18 mouse cellular contexts compared by ENCODE assay signal in the genomic region with DNA sequence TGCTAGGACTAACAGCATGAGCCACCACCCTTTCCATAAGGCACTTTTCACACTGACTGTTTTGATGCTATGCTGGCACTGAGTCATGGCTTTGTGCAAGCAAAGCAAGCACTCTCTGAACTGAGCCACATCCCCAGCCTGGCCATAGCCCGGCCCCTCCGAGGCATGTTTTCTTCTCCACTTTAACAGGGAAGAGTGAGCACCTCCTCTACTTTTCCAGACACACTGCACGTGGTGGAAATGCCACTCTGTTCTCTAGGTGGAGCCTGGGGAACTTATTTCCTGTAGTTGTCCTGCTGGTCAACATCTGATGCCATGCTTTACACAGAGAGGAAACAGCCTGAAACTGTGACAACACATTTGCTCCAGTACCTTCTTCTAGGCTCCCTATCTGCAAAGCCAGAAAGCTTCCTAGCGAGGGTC.
A peak's percentile ranks its signal among the peaks of the same experiment; 100 is the strongest.
DNase-seq lines count a peak whose midpoint lies in the region; ATAC-seq and TF ChIP-seq lines count a peak whose summit lies in the region.
"Had no signal": no experiment of that assay in that cellular context is flagged by ENCODE, and none has a peak within 500 bp of the region (broad histone marks: within the 10 kb centered on the region; RNA-seq: fewer than 3 reads in every experiment).

No protein-coding gene starts in this region.

- no peaks in the 10 kb centered on the region for H3K27me3 ChIP-seq in forebrain, embryonic 11.5 days (ENCODE audit: control insufficient read depth, insufficient read depth, low read length)
- H3K27me3 ChIP-seq in forebrain, embryonic 15.5 days: no peaks in the 10 kb centered on the region
- H3K27me3 ChIP-seq in liver, postnatal 0 days (ENCODE audit: insufficient read depth, low read length): no peaks in the 10 kb centered on the region
- H3K27me3 ChIP-seq in liver, embryonic 12.5 days (replicated peaks): peaks cover 3% of the 10 kb centered on the region; the same call in 1 of the 2 replicates
- no peaks in the 10 kb centered on the region for H3K27me3 ChIP-seq in C2C12 (ENCODE audit: control insufficient read depth, insufficient read depth, insufficient read length)
- H3K27me3 ChIP-seq: intestine, embryonic 15.5 days; neural tube, embryonic 15.5 days had no signal

- no peaks in the 10 kb centered on the region for H3K79me2 ChIP-seq in C2C12 (ENCODE audit: control insufficient read depth, insufficient read depth)

- TF ChIP-seq EP300 in liver, postnatal 0 days (IDR thresholded peaks at IDR 0.05; ENCODE audit: low read depth): no peak

- H3K9me3 ChIP-seq in forebrain, embryonic 11.5 days (ENCODE audit: control insufficient read depth, low read length): no peaks in the 10 kb centered on the region
- no peaks in the 10 kb centered on the region for H3K9me3 ChIP-seq in forebrain, embryonic 15.5 days
- H3K9me3 ChIP-seq in liver, postnatal 0 days (ENCODE audit: low read length): no peaks in the 10 kb centered on the region
- no peaks in the 10 kb centered on the region for H3K9me3 ChIP-seq in liver, embryonic 12.5 days (replicated peaks)
- H3K9me3 ChIP-seq: hindbrain, embryonic 12.5 days; intestine, embryonic 15.5 days; neural tube, embryonic 15.5 days had no signal

- no peaks in the 10 kb centered on the region for H3K36me3 ChIP-seq in forebrain, embryonic 11.5 days (ENCODE audit: control insufficient read depth, insufficient read depth, low read length)
- no peaks in the 10 kb centered on the region for H3K36me3 ChIP-seq in forebrain, embryonic 15.5 days
- H3K36me3 ChIP-seq in liver, postnatal 0 days (replicated peaks; ENCODE audit: insufficient read depth, low read length): no peaks in the 10 kb centered on the region
- no peaks in the 10 kb centered on the region for H3K36me3 ChIP-seq in liver, embryonic 12.5 days
- H3K36me3 ChIP-seq in C2C12 (ENCODE audit: control insufficient read depth, insufficient read depth): no peaks in the 10 kb centered on the region
- H3K36me3 ChIP-seq: hindbrain, embryonic 12.5 days; intestine, embryonic 15.5 days; neural tube, embryonic 15.5 days had no signal

- no peak for ATAC-seq in forebrain, embryonic 11.5 days (replicated peaks; ENCODE audit: low FRiP score)
- ATAC-seq in forebrain, embryonic 15.5 days (replicated peaks): no peak
- ATAC-seq in liver, postnatal 0 days: no peak
- ATAC-seq in liver, embryonic 12.5 days: no peak
- ATAC-seq: activated CD4-positive, CD25-positive, alpha-beta regulatory T cell, adult 4 months; intestine, embryonic 15.5 days had no signal

- no peak overlapping the region for H3K9ac ChIP-seq in forebrain, embryonic 11.5 days (ENCODE audit: low read length)
- H3K9ac ChIP-seq in forebrain, embryonic 15.5 days (replicated peaks): no peak overlapping the region
- H3K9ac ChIP-seq in liver, postnatal 0 days (replicated peaks): no peak overlapping the region
- H3K9ac ChIP-seq in liver, embryonic 12.5 days: no peak overlapping the region
- H3K9ac ChIP-seq: hindbrain, embryonic 12.5 days; intestine, embryonic 15.5 days; liver, embryonic 14.5 days; neural tube, embryonic 15.5 days had no signal

- H3K4me2 ChIP-seq in forebrain, embryonic 11.5 days (ENCODE audit: low read depth, low read length, severe bottlenecking): no peak overlapping the region
- H3K4me2 ChIP-seq in forebrain, embryonic 15.5 days (replicated peaks): no peak overlapping the region
- no peak overlapping the region for H3K4me2 ChIP-seq in liver, postnatal 0 days (ENCODE audit: low read depth, low read length)
- no peak overlapping the region for H3K4me2 ChIP-seq in liver, embryonic 12.5 days
- H3K4me2 ChIP-seq: hindbrain, embryonic 12.5 days; intestine, embryonic 15.5 days; neural tube, embryonic 15.5 days had no signal

- H3ac ChIP-seq in C2C12 (ENCODE audit: control insufficient read depth, insufficient read length, low read depth): no peak overlapping the region

- H3K27ac ChIP-seq in forebrain, embryonic 11.5 days (ENCODE audit: low read depth, low read length): no peak overlapping the region
- no peak overlapping the region for H3K27ac ChIP-seq in forebrain, embryonic 15.5 days (replicated peaks)
- no peak overlapping the region for H3K27ac ChIP-seq in liver, postnatal 0 days (ENCODE audit: low read depth)
- no peak overlapping the region for H3K27ac ChIP-seq in liver, embryonic 12.5 days
- peak overlapping the region; percentile 1; the same call in 1 of the 2 replicates for H3K27ac ChIP-seq in olfactory bulb, adult 2 months (ENCODE audit: insufficient read depth, low read depth, low read length)
- H3K27ac ChIP-seq: hindbrain, embryonic 12.5 days; intestine, embryonic 15.5 days; liver, embryonic 14.5 days; neural tube, embryonic 15.5 days had no signal

- peaks cover 10% of the 10 kb centered on the region for H3K4me1 ChIP-seq in forebrain, embryonic 11.5 days (replicated peaks; ENCODE audit: control insufficient read depth, insufficient read depth, low read length)
- peaks cover 30% of the 10 kb centered on the region for H3K4me1 ChIP-seq in forebrain, embryonic 15.5 days
- peaks cover 13% of the 10 kb centered on the region for H3K4me1 ChIP-seq in liver, postnatal 0 days (ENCODE audit: insufficient read depth)
- peaks cover 24% of the 10 kb centered on the region for H3K4me1 ChIP-seq in liver, embryonic 12.5 days
- H3K4me1 ChIP-seq in olfactory bulb, adult 2 months (ENCODE audit: control insufficient read depth, insufficient read depth, low read length): peaks cover 17% of the 10 kb centered on the region
- H3K4me1 ChIP-seq: intestine, embryonic 15.5 days had no signal

- peak; percentile 43 for DNase-seq in forebrain, embryonic 11.5 days (ENCODE audit: low spot score)
- DNase-seq in liver, postnatal 0 days: no peak
- no peak for DNase-seq in yolk sac, embryonic 10.5 days (ENCODE audit: low spot score)
- DNase-seq in urinary bladder, postnatal 25 days (ENCODE audit: low spot score): no peak
- DNase-seq: cerebellum, adult 11-12 months; gastrocnemius, postnatal 25 days; kidney, postnatal 14 days; left cerebral cortex, postnatal 4 days; thymus, postnatal 25 days had no signal

- 0 out of 2 replicates have a peak, but pooled peaks have one; percentile 5 for TF ChIP-seq CTCF in liver, postnatal 0 days (IDR thresholded peaks at IDR 0.05; ENCODE audit: low read depth)
- no peak for TF ChIP-seq CTCF in C2C12 (IDR thresholded peaks at IDR 0.05; ENCODE audit: control insufficient read depth, insufficient read depth, insufficient read length)
- TF ChIP-seq CTCF in olfactory bulb, adult 2 months (IDR thresholded peaks at IDR 0.05; ENCODE audit: insufficient read depth, low read depth, low read length): no peak

- H3K4me3 ChIP-seq in forebrain, embryonic 11.5 days (ENCODE audit: low read depth, low read length): no peak overlapping the region
- no peak overlapping the region for H3K4me3 ChIP-seq in forebrain, embryonic 15.5 days
- no peak overlapping the region for H3K4me3 ChIP-seq in liver, postnatal 0 days (ENCODE audit: low read depth, low read length)
- no peak overlapping the region for H3K4me3 ChIP-seq in liver, embryonic 12.5 days
- no peak overlapping the region for H3K4me3 ChIP-seq in C2C12 (ENCODE audit: insufficient read depth, poor library complexity, severe bottlenecking)
- H3K4me3 ChIP-seq in olfactory bulb, adult 2 months (ENCODE audit: insufficient read depth, low read depth, low read length): no peak overlapping the region
- H3K4me3 ChIP-seq: hindbrain, embryonic 12.5 days; intestine, embryonic 15.5 days; neural tube, embryonic 15.5 days had no signal

- WGBS in forebrain, embryonic 11.5 days: 88% methylated on average over 4 of the region's 4 CpGs
- 79% methylated on average over 4 of the region's 4 CpGs for WGBS in forebrain, embryonic 15.5 days
- 50% methylated on average over 4 of the region's 4 CpGs for WGBS in liver, postnatal 0 days (ENCODE audit: insufficient replicate concordance)
- 37% methylated on average over 4 of the region's 4 CpGs for WGBS in liver, embryonic 12.5 days (ENCODE audit: insufficient replicate concordance)
- 77% methylated on average over 4 of the region's 4 CpGs for WGBS in olfactory bulb, adult 2 months

- H3K79me3 ChIP-seq in C2C12 (ENCODE audit: low read depth): no peaks in the 10 kb centered on the region

- TF ChIP-seq POLR2A in olfactory bulb, adult 2 months (IDR thresholded peaks at IDR 0.05; ENCODE audit: insufficient read depth, low read depth, low read length): no peak

TF ChIP-seq in C2C12, 6 proteins besides CTCF, POLR2A, EP300 and RAD21:
- TF ChIP-seq MYOG (IDR thresholded peaks at IDR 0.05; ENCODE audit: control insufficient read depth, extremely low read depth, insufficient read length) (no peak), FOSL1 (IDR thresholded peaks at IDR 0.05; ENCODE audit: insufficient read depth, low read length, poor library complexity, severe bottlenecking) (no peak), CEBPB (IDR thresholded peaks at IDR 0.05; ENCODE audit: low read depth) (no peak), MYOD1 (IDR thresholded peaks at IDR 0.05; ENCODE audit: control insufficient read depth, insufficient read length, low read depth) (no peak), USF1 (IDR thresholded peaks at IDR 0.05; ENCODE audit: low read depth) (no peak), MAX (IDR thresholded peaks at IDR 0.05) (peak; percentile 34)
